Mouse (Mus musculus): ENCODE results near the gene Pde4d. TPM values are rescaled to one million over a fixed set of nuclear protein-coding genes. Genes with fewer than 3 reads are reported as not detected.

The Pde4d gene
- polyA plus RNA-seq, 1 experiment from 2014 or later, result 13.0 TPM

DNA sequence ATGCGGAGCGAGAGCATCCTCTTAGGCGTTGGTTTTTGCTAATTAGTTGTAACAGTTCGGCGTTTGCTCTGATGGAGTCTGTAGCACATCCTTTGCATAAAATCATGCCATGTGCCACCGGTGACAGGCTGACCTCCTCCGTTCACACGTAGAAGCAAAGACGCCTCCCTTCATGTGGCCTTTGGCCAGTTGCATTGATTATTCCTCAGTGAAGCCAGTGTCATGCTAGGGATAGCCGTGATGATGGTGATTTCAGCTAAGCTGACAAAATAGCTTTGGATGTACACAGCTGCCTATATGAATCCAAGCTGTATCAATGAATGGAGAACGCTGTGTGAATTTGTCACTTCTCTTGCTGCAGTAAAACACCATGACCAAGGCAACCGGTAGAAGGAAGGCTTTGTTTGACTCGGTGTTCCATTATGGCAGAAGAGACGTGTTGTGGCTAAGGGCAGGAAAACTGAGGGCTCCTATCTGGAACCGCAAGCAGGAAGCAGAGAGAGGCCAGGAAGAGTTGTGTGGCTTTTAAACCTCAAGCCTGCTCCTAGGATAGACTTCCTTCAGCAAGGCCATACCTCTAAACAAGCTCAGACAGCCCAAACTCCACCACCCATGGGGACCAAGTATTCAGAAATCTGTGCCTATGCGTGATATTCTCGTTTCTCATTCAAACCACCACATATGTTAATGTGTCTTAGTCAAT is 1471.7 kb downstream of the Pde4d start:
- no peak for ATAC-seq (ENCODE audit: low FRiP score, low TSS enrichment)
- no peak for TF ChIP-seq CTCF (IDR thresholded peaks at IDR 0.05; ENCODE audit: low read depth)
- no peak for TF ChIP-seq EP300 (optimal IDR thresholded peaks at IDR 0.05)
- 83% methylated on average over 17 of the region's 17 CpGs for WGBS

DNA sequence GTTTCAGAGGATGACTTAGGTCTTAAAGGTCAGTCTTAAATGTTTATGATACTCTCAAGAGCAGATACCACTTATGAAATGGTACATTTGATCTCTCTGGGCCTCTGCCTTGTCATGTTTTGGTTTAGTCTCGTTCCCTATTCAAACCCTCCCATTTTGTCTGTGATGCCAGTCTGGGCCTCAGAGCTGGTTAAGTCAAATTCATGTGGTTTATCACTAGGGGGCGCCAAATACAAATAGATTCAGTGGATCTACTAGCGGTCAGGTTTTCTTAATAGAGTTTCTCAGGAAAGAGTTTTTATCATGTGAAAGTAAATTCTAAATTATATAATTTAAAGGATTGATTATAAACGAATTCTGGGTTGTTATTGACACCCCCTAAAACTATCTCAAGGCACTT is 1472.5 kb downstream of the Pde4d start:
- Histone ChIP-seq H3K4me1 (replicated peaks; ENCODE audit: control insufficient read depth, insufficient read depth) (no peaks in the 10 kb centered on the region), H3K4me2 (replicated peaks; ENCODE audit: low read depth) (no peak overlapping the region), H3K27me3 (ENCODE audit: control insufficient read depth, insufficient read depth, low read length) (no peaks in the 10 kb centered on the region), H3K9me3 (ENCODE audit: control insufficient read depth, low read length) (no peaks in the 10 kb centered on the region), H3K4me3 (ENCODE audit: low read depth, low read length) (no peak overlapping the region), H3K27ac (replicated peaks) (no peak overlapping the region), H3K9ac (ENCODE audit: low read length) (no peak overlapping the region), H3K36me3 (ENCODE audit: control insufficient read depth, insufficient read depth, low read length) (no peaks in the 10 kb centered on the region; the same call in 1 of the 2 replicates)
- ATAC-seq (ENCODE audit: low FRiP score, low TSS enrichment) (peak; percentile 56; the same call in 1 of the 2 replicates), DNase-seq (ENCODE audit: low spot score) (no peak)
- peak; percentile 84 for TF ChIP-seq CTCF (IDR thresholded peaks at IDR 0.05; ENCODE audit: low read depth)
- no peak for TF ChIP-seq EP300 (optimal IDR thresholded peaks at IDR 0.05)
- 2% methylated on average over 4 of the region's 4 CpGs for WGBS

More for the DNA sequence above, 1471.7 kb downstream of the Pde4d start:
- Histone ChIP-seq H3K27ac (replicated peaks) (no peak overlapping the region), H3K4me3 (ENCODE audit: low read depth, low read length) (no peak overlapping the region), H3K27me3 (ENCODE audit: control insufficient read depth, insufficient read depth, low read length) (no peaks in the 10 kb centered on the region), H3K9me3 (ENCODE audit: control insufficient read depth, low read length) (no peaks in the 10 kb centered on the region), H3K36me3 (ENCODE audit: control insufficient read depth, insufficient read depth, low read length) (no peaks in the 10 kb centered on the region; the same call in 1 of the 2 replicates), H3K4me1 (replicated peaks; ENCODE audit: control insufficient read depth, insufficient read depth) (no peaks in the 10 kb centered on the region), H3K9ac (ENCODE audit: low read length) (no peak overlapping the region), H3K4me2 (replicated peaks; ENCODE audit: low read depth) (no peak overlapping the region)
- DNase-seq (ENCODE audit: low spot score), result no peak

DNA sequence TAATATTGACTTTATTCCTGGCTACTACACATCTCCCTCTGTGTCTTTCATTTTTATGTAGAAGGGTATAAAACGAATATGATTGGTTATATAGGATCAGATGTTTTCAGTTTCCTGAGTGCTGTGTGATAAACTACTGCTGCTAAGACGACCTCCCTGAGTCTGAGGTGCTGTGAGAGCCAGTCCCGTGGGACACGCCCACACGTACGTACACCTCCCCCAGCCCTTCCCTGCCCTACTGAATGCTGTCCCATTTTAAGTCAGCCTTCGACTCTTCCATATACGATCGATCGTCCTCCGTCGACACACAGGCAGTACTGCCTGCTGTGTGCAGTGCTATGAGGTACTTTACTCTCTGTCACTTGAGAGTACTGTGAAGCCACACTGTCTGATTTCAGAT is 1473.0 kb downstream of the Pde4d start:
- H3K9ac ChIP-seq (ENCODE audit: low read length), result no peak overlapping the region
- H3K27ac ChIP-seq (replicated peaks), result no peak overlapping the region
- no peak for DNase-seq (ENCODE audit: low spot score)
- H3K36me3 ChIP-seq (ENCODE audit: control insufficient read depth, insufficient read depth, low read length), result no peaks in the 10 kb centered on the region; the same call in 1 of the 2 replicates
- WGBS, result 64% methylated on average over 12 of the region's 12 CpGs
- no peak overlapping the region for H3K4me2 ChIP-seq (replicated peaks; ENCODE audit: low read depth)
- no peaks in the 10 kb centered on the region for H3K27me3 ChIP-seq (ENCODE audit: control insufficient read depth, insufficient read depth, low read length)
- TF ChIP-seq EP300 (optimal IDR thresholded peaks at IDR 0.05), result no peak
- no peak for TF ChIP-seq CTCF (IDR thresholded peaks at IDR 0.05; ENCODE audit: low read depth)
- H3K9me3 ChIP-seq (ENCODE audit: control insufficient read depth, low read length), result no peaks in the 10 kb centered on the region
- ATAC-seq (ENCODE audit: low FRiP score, low TSS enrichment), result no peak
- H3K4me3 ChIP-seq (ENCODE audit: low read depth, low read length), result no peak overlapping the region
- no peaks in the 10 kb centered on the region for H3K4me1 ChIP-seq (replicated peaks; ENCODE audit: control insufficient read depth, insufficient read depth)

DNA sequence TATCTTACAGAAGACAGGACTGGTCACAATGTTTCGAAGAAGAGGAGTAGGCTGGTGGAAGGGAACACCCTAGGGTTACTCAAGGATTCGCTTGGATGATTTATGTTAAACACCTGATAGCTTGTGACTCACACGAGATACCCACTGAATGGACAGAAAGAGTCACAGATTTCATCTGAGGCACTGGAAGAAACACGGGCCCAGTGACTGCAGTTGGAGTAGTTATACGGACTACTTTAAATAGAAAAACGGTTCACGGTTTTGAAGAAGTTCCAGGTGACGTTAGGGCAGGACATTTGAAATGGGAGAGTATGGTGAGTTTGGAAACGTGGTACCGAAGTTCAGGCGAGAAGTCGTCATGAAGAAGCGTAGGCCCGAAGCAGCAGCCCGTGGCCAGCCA is 1475.0 kb downstream of the Pde4d start:
- Histone ChIP-seq H3K4me2 (replicated peaks; ENCODE audit: low read depth) (no peak overlapping the region), H3K9ac (ENCODE audit: low read length) (no peak overlapping the region), H3K4me3 (ENCODE audit: low read depth, low read length) (no peak overlapping the region), H3K27me3 (ENCODE audit: control insufficient read depth, insufficient read depth, low read length) (no peaks in the 10 kb centered on the region), H3K36me3 (ENCODE audit: control insufficient read depth, insufficient read depth, low read length) (no peaks in the 10 kb centered on the region), H3K4me1 (replicated peaks; ENCODE audit: control insufficient read depth, insufficient read depth) (no peaks in the 10 kb centered on the region), H3K9me3 (ENCODE audit: control insufficient read depth, low read length) (no peaks in the 10 kb centered on the region), H3K27ac (replicated peaks) (no peak overlapping the region)
- 89% methylated on average over 15 of the region's 15 CpGs for WGBS
- ATAC-seq (ENCODE audit: low FRiP score, low TSS enrichment) (no peak), DNase-seq (ENCODE audit: low spot score) (no peak)
- no peak for TF ChIP-seq EP300 (optimal IDR thresholded peaks at IDR 0.05)

DNA sequence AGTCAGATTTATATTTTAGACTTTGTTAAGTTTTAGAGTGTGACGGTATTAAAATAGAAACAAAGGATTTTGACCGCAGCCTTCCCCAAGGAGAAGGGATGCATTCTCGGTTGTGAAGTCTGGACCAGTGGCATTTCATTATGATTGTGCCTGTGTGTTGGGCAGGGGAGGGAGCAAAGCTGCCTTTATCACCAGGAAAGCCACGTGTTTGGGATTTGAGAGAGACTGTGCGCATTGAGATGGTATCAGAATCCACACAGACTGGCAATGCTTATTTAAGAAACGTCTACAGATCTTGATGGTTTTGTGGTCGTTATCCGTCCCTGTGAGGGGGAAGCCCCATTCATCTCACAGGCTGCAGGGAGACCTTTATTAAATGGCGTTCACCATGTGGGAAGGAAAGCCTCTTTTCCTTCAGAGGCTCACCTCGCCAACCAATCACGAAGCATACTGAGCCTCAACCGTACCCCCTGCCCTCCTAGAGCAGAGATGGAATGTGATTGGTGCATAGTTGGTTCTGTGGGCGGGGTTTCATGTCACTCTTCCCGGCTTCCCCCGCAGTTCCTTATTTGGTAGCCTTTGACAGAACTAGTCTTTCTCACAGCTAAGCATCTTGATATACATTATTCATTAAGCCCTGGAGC is 1476.7 kb downstream of the Pde4d start:
- no peak overlapping the region for H3K27ac ChIP-seq (replicated peaks)
- peak overlapping the region; percentile 37 for H3K4me2 ChIP-seq (replicated peaks; ENCODE audit: low read depth)
- peak overlapping the region; percentile 18; the same call in 1 of the 2 replicates for H3K4me3 ChIP-seq (ENCODE audit: low read depth, low read length)

DNA sequence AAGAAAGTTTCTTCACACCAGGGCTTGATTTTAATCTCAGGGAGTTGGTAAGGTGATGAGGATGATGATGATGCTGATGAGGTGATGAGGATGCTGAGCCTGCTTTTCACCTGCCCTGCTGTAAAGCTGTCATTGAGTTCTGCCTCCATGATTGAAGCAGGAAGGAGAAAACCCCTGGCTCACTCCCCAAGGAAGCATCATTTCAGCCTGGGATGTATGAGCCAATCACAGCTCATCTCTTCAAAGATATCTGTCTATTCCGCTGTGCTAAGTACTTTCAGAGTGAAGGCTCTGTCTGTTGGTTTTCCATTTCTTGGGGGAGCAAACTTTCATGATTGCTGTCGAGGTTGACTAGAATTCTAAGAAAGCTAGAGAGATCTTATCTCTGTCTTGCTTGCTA is 1478.0 kb downstream of the Pde4d start:
- WGBS, result 72% methylated on average over 2 of the region's 2 CpGs
- Histone ChIP-seq H3K4me2 (replicated peaks; ENCODE audit: low read depth) (peak overlapping the region; percentile 15), H3K27ac (replicated peaks) (no peak overlapping the region), H3K36me3 (ENCODE audit: control insufficient read depth, insufficient read depth, low read length) (no peaks in the 10 kb centered on the region), H3K4me3 (ENCODE audit: low read depth, low read length) (no peak overlapping the region), H3K27me3 (ENCODE audit: control insufficient read depth, insufficient read depth, low read length) (no peaks in the 10 kb centered on the region), H3K9ac (ENCODE audit: low read length) (no peak overlapping the region), H3K4me1 (replicated peaks; ENCODE audit: control insufficient read depth, insufficient read depth) (no peaks in the 10 kb centered on the region), H3K9me3 (ENCODE audit: control insufficient read depth, low read length) (no peaks in the 10 kb centered on the region)
- no peak for DNase-seq (ENCODE audit: low spot score)
- no peak for ATAC-seq (ENCODE audit: low FRiP score, low TSS enrichment)
- no peak for TF ChIP-seq CTCF (IDR thresholded peaks at IDR 0.05; ENCODE audit: low read depth)
- no peak for TF ChIP-seq EP300 (optimal IDR thresholded peaks at IDR 0.05)

More for the DNA sequence above, 1476.7 kb downstream of the Pde4d start:
- H3K27me3 ChIP-seq (ENCODE audit: control insufficient read depth, insufficient read depth, low read length), result no peaks in the 10 kb centered on the region
- no peaks in the 10 kb centered on the region for H3K9me3 ChIP-seq (ENCODE audit: control insufficient read depth, low read length)
- TF ChIP-seq EP300 (optimal IDR thresholded peaks at IDR 0.05), result no peak
- TF ChIP-seq CTCF (IDR thresholded peaks at IDR 0.05; ENCODE audit: low read depth), result no peak
- no peaks in the 10 kb centered on the region for H3K4me1 ChIP-seq (replicated peaks; ENCODE audit: control insufficient read depth, insufficient read depth)
- 27% methylated on average over 15 of the region's 15 CpGs for WGBS
- no peak overlapping the region for H3K9ac ChIP-seq (ENCODE audit: low read length)
- no peaks in the 10 kb centered on the region for H3K36me3 ChIP-seq (ENCODE audit: control insufficient read depth, insufficient read depth, low read length)
- DNase-seq (ENCODE audit: low spot score) (peak; percentile 24), ATAC-seq (ENCODE audit: low FRiP score, low TSS enrichment) (peak; percentile 68; the same call in 1 of the 2 replicates)

Data from stomach, postnatal 0 days (tissue).